In genomic region chr11:97440441-97440881, GRCm38 (mm10) we compare ENCODE assay signal across 7 mouse cellular contexts. TPM values are rescaled to one million over a fixed set of nuclear protein-coding genes. Genes with fewer than 3 reads are reported as not detected.
DNase-seq lines count a peak whose midpoint lies in the region; ATAC-seq and TF ChIP-seq lines count a peak whose summit lies in the region.

No protein-coding gene starts in this region.

- TF ChIP-seq POLR2A in testis, adult 2 months (IDR thresholded peaks at IDR 0.05; ENCODE audit: control insufficient read depth, low read depth, low read length) = no peak
- no peak; the same call in 1 of the 2 replicates for TF ChIP-seq POLR2A in embryonic fibroblast, embryonic 13.5 days (IDR thresholded peaks at IDR 0.05; ENCODE audit: low read depth, low read length)

- peak overlapping the region; percentile 89 for H3K4me3 ChIP-seq in testis, adult 2 months (ENCODE audit: control insufficient read depth, low read depth, low read length)
- peak overlapping the region; percentile 73 for H3K4me3 ChIP-seq in embryonic fibroblast, embryonic 13.5 days (ENCODE audit: insufficient read depth, low read length)
- H3K4me3 ChIP-seq in intestine, embryonic 14.5 days (ENCODE audit: low read depth, low read length) = peak overlapping the region; percentile 58
- H3K4me3 ChIP-seq in midbrain, embryonic 12.5 days = peak overlapping the region; percentile 45

- H3K27ac ChIP-seq in testis, adult 2 months (ENCODE audit: control insufficient read depth, insufficient read depth, low read depth, low read length) = peak overlapping the region; percentile 61
- peak overlapping the region; percentile 75 for H3K27ac ChIP-seq in embryonic fibroblast, embryonic 13.5 days (ENCODE audit: insufficient read depth, low read length)
- H3K27ac ChIP-seq in intestine, embryonic 14.5 days (ENCODE audit: low read depth) = peak overlapping the region; percentile 77
- H3K27ac ChIP-seq in midbrain, embryonic 12.5 days (replicated peaks) = 0 out of 2 replicates have a peak overlapping the region, but pooled peaks have one; percentile 12

- no peaks in the 10 kb centered on the region for H3K9me3 ChIP-seq in intestine, embryonic 14.5 days (ENCODE audit: control insufficient read depth, low read length)
- no peaks in the 10 kb centered on the region for H3K9me3 ChIP-seq in midbrain, embryonic 12.5 days

- peaks cover 2% of the 10 kb centered on the region for H3K36me3 ChIP-seq in testis, adult 2 months (ENCODE audit: control insufficient read depth, insufficient read depth, low read length)
- peaks cover 16% of the 10 kb centered on the region for H3K36me3 ChIP-seq in intestine, embryonic 14.5 days (ENCODE audit: control insufficient read depth, insufficient read depth, low read length)
- no peaks in the 10 kb centered on the region for H3K36me3 ChIP-seq in midbrain, embryonic 12.5 days

- no peak for TF ChIP-seq CTCF in testis, adult 2 months (IDR thresholded peaks at IDR 0.05; ENCODE audit: control insufficient read depth, insufficient read depth, insufficient replicate concordance, low read depth, low read length)
- no peak for TF ChIP-seq CTCF in embryonic fibroblast, embryonic 13.5 days (IDR thresholded peaks at IDR 0.05; ENCODE audit: borderline replicate concordance, insufficient read depth, low read length)

- 2% methylated on average over 27 of the region's 34 CpGs for WGBS in intestine, embryonic 14.5 days
- 4% methylated on average over 34 of the region's 34 CpGs for WGBS in midbrain, embryonic 12.5 days

- peak overlapping the region; percentile 57 for H3K9ac ChIP-seq in intestine, embryonic 14.5 days (ENCODE audit: low read length)
- H3K9ac ChIP-seq in midbrain, embryonic 12.5 days (replicated peaks) = peak overlapping the region; percentile 50

- H3K27me3 ChIP-seq in testis, adult 2 months (ENCODE audit: control insufficient read depth, insufficient read depth, low read length) = no peaks in the 10 kb centered on the region
- no peaks in the 10 kb centered on the region for H3K27me3 ChIP-seq in intestine, embryonic 14.5 days (replicated peaks; ENCODE audit: control insufficient read depth, insufficient read depth, low read length)
- H3K27me3 ChIP-seq in midbrain, embryonic 12.5 days = peaks cover 77% of the 10 kb centered on the region

- H3K4me2 ChIP-seq in intestine, embryonic 14.5 days (ENCODE audit: low read length) = peak overlapping the region; percentile 61
- H3K4me2 ChIP-seq in midbrain, embryonic 12.5 days (replicated peaks) = peak overlapping the region; percentile 55

- peaks cover 45% of the 10 kb centered on the region for H3K4me1 ChIP-seq in testis, adult 2 months (ENCODE audit: control insufficient read depth, insufficient read depth, low read length)
- H3K4me1 ChIP-seq in embryonic fibroblast, embryonic 13.5 days (ENCODE audit: control insufficient read depth, insufficient read depth, low read length) = peaks cover 27% of the 10 kb centered on the region
- peaks cover 57% of the 10 kb centered on the region for H3K4me1 ChIP-seq in intestine, embryonic 14.5 days (replicated peaks; ENCODE audit: control insufficient read depth, insufficient read depth, low read length)
- H3K4me1 ChIP-seq in midbrain, embryonic 12.5 days = peaks cover 30% of the 10 kb centered on the region

- no peak for ATAC-seq in intestine, embryonic 14.5 days (replicated peaks; ENCODE audit: low FRiP score, low TSS enrichment, low read depth)
- no peak for ATAC-seq in midbrain, embryonic 12.5 days (ENCODE audit: low FRiP score, low read depth)

- no peak for DNase-seq in testis, postnatal 14 days (ENCODE audit: low spot score)
- no peak for DNase-seq in intestine, embryonic 14.5 days (ENCODE audit: low spot score)
- no peak for DNase-seq in thymus, postnatal 0 days (ENCODE audit: low spot score)
- no peak for DNase-seq in cerebellum, postnatal 10 days

RNA-seq across cellular contexts. Expression of gene Arhgap23, which starts 25.1 kb away (rescaled TPM):
- polyA plus RNA-seq in testis, adult 2 months (2012; rRNA removed) = 27.7 and 30.5 TPM in 2 replicates
- 49.2 and 55.7 TPM in 2 replicates for polyA plus RNA-seq in embryonic fibroblast, embryonic 13.5 days (2011; ENCODE audit: insufficient read length, low read depth, missing spikeins)
- polyA plus RNA-seq in intestine, embryonic 14.5 days (2014; fragmentation: Nextera tagmentation; extraction: Ambion mirVana) = 5.0 and 5.1 TPM in 2 replicates
- 6.3 and 7.9 TPM in 2 replicates for polyA plus RNA-seq in midbrain, embryonic 12.5 days (2016; fragmentation: Nextera tagmentation; extraction: Ambion mirVana)
- 1.6 and 2.9 TPM in 2 replicates for polyA plus RNA-seq in thymus, postnatal 0 days (2015; fragmentation: Nextera tagmentation; extraction: Ambion mirVana)

RNA-seq across cellular contexts. Expression of gene 4933428G20Rik, which starts 59.7 kb away (rescaled TPM):
- polyA plus RNA-seq in testis, adult 2 months (2012; rRNA removed) = 24.3 and 28.7 TPM in 2 replicates
- not detected in 2 replicates for polyA plus RNA-seq in embryonic fibroblast, embryonic 13.5 days (2011; ENCODE audit: insufficient read length, low read depth, missing spikeins)
- 0.12 TPM in 2 replicates for polyA plus RNA-seq in intestine, embryonic 14.5 days (2014; fragmentation: Nextera tagmentation; extraction: Ambion mirVana)
- polyA plus RNA-seq in midbrain, embryonic 12.5 days (2016; fragmentation: Nextera tagmentation; extraction: Ambion mirVana) = 0.77 and 0.84 TPM in 2 replicates
- polyA plus RNA-seq in thymus, postnatal 0 days (2015; fragmentation: Nextera tagmentation; extraction: Ambion mirVana) = 0.09 and 0.12 TPM in 2 replicates

Comparison
In these comparisons a context has a peak if more than half of its experiments do, and no peak if none do; other contexts are left out.
1. H3K27ac ChIP-seq: peak in every context shown above with its lines; median percentile 77 in intestine, embryonic 14.5 days; 75 in embryonic fibroblast, embryonic 13.5 days; 61 in testis, adult 2 months; 12 in midbrain, embryonic 12.5 days.
2. RNA of gene 4933428G20Rik, which starts 59.7 kb away (polyA plus RNA-seq): 24.3 to 28.7 TPM in testis, adult 2 months; 0.77 to 0.84 TPM in midbrain, embryonic 12.5 days, 0.12 TPM in intestine, embryonic 14.5 days, 0.09 to 0.12 TPM in thymus, postnatal 0 days and not detected in embryonic fibroblast, embryonic 13.5 days; every median in the first group is over 10 times any median in the second.
3. Peak in every context shown above with its lines, with median percentiles within 50 percentile points of each other: H3K4me3 ChIP-seq.